Mouse (Mus musculus): ENCODE results near the gene Pnma3.
A peak's percentile ranks its signal among the peaks of the same experiment; 100 is the strongest.
"Not testable (repeated sequence)": the region's sequence is repeated elsewhere in the genome, so short reads cannot be mapped to it uniquely, and the experiment has no call there.

Gene Pnma3

DNA sequence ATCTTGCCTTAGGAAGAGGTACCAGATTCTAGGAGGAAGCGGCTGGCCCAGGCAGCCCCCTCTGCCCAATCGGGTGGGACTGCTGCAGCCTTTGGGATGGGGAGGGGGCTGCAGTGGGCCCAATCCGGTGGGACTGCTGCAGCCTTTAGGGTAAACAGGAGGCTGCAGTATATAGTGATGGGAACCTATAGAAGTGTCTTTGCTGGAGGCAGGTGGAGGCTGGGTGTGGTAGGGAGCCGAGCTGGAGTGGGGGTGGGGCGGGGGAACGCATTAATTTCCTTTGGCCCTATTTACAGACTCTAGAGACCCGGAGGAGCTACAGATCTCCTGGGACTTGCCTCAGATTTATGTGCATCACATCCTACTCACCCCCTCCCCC is at the start of gene Pnma3:
Gene Pnma3, plus strand, starts transcription at position 373 of the 379 bp plus-strand sequence.
- DNase-seq (ENCODE audit: low spot score): no peak

DNA sequence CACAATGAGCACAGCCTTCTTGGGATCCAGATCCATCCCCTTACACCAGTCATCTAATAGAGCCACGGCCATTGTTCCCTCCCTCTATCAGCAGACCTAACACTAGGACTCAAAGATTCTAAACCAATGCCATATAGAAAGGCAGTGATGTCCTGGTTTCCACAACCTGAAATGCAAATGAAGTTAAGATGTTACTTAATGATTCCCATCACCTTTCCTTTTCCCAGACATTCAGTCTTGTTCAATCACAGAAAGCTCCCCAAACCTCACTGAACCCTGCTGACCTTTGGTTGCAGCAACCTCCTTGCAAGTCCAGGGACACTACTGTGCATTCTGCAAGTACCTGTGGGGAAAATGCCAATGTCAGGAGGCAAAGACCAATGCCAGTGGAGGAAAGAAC is 27.6 kb upstream of the Pnma3 start, which contains the start of gene Pnma5:
Gene Pnma5, minus strand, starts transcription at position 101 of the 400 bp plus-strand sequence.
- no peak for DNase-seq (ENCODE audit: low spot score)

DNA sequence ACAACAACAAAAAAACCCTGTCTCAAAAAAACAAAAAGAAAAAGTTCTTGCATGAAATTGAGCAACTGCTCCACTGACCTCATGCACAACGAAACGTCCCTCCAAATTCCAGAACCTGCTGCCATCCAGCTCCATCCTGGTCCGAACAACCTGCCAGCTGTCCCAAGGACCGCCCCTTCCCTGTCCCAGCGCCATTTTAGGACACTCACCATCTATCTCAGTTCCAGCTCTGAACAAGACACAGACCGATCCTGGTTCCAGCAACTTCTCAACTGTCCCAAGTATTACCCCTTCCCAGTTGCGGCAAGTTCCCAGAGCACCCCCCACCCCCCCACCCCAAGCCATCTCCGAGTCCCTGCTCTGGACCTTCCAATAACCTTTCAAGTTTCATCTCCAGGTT is 25.8 kb upstream of the Pnma3 start:
- DNase-seq (ENCODE audit: low spot score): no peak

DNA sequence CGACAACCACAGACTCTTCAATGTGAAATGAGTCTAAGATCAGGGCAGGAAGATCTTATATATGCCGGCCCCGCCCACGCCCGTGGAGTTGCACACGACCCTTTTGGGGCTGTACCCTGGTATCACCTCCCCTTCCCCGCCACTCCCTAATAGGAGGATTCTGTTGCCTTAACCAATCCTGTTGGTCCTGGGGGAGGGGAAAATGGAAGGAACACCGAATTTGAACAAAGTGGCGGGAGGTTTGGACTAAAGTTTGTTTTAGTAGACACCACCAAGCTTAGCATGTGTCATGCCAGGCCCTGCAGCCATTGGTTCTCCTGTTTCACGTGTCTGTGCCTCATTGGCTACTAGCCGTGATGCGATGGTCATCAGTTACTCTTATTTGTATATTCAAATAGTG is 24.9 kb upstream of the Pnma3 start:
- DNase-seq (ENCODE audit: low spot score): no peak

DNA sequence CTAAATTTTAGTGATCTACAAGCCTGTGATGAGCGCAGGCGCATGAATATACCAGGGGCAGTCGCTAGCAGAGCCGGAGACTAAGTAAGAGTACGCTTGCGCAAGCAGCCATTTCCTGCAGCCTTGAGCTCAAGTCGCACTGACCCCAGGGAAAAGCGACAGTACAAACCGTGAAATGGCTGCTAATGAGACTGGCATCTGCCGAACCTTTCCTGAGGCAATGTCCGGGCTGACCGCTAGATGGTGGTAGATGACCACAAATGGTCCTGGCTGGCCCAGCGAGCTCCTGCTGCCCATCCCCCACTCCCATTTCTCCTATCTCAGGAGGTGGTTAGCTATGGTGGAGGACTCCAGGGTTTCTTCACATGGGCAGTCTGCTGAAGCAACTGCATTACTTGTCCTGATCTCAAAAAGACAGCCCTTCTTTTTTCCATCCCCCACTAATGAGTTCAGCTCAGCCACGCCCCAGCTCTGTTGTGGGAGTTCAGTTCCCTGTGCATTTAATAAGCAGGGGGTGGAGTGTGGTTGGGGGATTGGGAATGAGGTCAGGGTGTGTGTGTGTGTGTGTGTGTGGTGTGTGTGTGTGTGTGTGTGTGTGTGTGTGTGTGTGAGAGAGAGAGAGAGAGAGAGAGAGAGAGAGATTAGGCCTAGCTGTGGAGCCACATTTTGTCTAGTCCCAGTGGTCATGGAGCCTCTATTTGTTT is 10.6 kb upstream of the Pnma3 start:
- peak; percentile 87 for DNase-seq (ENCODE audit: low spot score)

DNA sequence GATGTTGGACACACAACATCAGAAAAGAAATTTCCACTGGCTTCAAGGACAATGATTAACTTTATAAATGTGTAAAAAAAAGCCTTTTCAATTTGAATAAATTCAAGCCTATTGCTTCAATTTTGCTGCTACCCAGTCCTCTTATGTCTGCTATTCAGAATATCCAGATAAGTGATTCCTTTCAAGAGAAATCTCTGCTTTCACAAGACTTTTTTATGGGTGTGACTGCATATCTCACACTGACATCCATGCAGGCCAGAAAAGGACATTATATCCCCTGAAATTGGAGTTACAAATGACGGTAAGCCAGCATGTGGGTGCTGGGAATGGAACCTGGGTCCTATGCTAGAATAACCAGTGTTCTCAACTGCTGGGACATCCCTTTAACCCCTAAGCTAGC is 3.1 kb upstream of the Pnma3 start:
- no peak for DNase-seq (ENCODE audit: low spot score)

DNA sequence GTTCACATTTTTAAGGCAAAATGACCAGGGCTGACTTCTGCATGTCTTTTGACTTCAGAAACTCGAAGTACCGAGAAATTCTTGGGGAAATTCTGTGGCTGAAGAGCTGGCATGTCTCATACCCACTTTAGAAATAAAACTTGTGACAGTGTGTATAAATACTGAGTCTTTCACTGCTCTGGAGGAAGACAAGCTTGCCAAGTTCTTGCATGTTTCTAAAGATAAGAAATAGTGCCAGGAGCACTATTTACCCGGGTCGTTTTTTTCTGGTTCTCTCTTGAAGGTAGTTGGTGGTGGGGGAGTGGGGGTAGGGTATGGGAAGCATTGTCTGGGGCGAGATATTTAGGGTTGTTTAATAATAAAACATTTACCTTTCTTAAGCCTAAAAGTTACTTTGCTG is 2.3 kb upstream of the Pnma3 start:
- no peak for DNase-seq (ENCODE audit: low spot score)

DNA sequence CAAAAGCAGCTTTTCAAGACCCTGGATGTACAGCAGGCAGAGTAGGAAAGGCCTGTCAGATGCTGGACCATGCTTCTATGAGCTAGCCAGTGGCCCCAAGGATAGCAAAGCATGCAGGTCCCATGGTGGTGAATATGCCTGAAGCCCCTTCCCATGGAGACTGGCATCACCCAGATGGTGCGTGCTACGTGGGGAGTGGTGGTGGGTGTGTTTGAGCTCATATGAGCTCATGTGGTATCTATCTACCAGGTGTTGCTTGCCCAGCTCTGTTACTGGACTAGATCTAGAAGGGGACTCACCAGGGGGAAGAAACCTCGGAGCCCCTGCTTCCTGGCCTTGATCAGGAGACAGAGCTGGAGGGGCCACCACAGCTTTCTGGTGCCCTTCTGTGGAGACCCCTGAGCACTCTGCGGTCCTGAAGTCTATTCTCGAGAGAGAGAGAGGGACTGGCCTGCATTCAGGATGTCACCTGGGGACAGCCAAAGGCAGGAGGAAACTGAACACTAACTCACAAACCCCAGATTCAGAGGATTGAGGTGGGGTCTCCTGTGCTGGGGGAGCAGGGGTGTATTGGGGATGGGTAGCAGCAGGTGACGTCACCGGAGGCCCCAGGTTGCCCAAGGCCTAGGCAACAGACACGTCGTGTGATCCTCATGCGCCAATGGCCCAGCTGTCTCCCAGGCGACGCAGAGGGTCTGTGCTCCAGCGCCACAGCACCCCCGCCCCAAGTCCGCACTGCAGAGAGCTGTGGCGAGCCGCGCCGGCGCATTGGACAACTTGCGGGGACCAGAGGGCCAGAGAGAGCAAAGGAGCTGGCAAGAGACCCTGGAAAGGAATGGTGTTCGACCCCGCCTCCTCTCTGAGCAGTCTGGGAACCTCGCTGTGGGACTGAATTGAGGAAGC is 824 bp upstream of the Pnma3 start:
- DNase-seq (ENCODE audit: low spot score): no peak

DNA sequence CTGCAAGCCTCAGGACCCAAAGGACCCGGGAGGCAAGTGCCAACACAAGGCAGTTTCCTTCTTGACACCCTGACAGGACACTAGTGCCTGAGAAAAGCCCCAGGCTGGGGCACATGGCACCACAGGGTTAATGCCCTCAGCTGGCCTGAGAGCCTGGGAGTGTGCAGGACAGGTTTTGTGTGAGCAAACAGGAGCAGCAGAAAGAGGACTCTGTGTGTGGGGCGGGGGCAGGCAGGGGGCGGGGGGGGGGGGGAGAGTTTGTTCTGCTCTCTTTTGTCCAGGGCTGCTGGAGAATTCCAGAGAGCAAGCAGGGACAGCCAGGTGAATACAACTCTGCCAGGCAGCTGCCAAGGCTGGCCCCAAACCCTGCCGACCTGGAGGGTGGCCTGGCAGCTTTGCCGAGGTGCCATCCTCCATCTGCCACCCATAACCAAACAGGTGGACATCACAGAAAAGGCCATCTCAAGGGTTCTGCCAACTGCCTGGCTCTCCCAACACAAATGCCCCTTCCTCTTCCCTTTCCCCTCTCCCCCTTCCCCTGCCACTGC is 2.3 kb downstream of the Pnma3 start:
- DNase-seq (ENCODE audit: low spot score): not testable (repeated sequence)

DNA sequence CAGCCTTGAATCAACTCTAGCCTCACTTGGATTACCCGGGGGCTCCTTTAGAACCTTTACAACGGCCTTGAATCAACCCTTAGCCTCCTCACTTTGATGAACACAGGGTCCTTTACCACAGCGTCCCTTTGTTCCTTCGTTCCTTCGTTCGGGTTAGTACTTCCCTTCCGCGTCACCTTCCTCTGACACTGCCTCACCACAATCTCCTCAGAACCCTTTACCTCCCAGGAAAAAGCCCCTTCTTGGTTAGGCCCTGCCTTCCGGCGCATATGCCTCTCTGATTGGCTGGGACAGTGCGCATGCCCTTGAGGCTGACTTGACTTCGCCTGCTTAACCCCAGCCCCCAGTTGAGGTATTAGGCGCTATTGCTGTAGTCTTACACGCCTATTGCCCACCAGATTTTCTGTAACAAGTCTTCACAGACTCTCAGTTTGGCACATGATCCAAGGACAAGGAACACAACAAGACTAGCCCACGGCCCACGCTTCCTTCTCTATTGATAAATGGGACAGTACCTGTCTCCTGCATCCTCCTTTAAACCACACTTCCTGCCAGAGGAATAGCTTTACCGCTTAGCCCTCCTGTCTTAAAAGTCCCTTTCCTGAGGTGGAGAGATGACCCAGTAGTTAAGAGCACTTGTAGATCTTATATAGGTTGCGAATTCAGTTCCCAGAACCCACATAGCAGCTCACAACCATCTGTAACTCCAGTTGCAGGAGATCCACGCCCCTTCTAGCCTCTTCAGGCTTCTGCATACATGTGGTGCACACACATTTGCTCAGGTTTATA is 17.9 kb downstream of the Pnma3 start, which contains the start of gene Xlr4a:
Gene Xlr4a, minus strand, starts transcription at position 212 of the 789 bp plus-strand sequence.
- not testable (repeated sequence) for DNase-seq (ENCODE audit: low spot score)

DNA sequence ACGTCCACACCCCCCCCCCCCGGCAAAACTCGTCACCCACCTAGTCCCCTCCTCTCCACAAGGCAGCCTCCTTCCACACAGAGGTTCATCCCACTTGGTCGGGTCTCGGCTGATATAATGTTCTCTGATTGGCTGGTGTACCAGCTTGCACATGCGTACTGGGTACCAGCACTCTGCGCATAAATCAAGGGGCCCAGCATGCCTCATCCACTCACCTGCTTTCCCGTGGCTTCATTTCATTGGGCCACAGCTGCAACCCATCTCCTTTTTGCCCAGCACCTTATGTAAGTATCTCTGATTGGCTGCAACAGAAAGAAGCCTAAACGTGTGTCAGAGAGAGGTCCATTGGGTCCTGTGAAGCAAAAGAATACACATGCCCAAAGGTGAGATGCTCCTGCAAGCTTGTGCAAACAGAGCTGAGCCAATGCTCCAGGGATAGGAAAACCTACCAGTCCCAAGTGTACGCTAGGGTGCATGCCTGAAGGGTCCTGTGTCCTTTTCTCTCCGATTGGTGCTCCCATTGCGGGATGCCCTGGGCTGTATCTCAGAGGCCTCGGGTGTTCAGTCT is 32.4 kb downstream of the Pnma3 start, which contains the start of gene Xlr3a:
Gene Xlr3a, minus strand, starts transcription at position 155 of the 568 bp plus-strand sequence.
- not testable (repeated sequence) for DNase-seq (ENCODE audit: low spot score)

DNA sequence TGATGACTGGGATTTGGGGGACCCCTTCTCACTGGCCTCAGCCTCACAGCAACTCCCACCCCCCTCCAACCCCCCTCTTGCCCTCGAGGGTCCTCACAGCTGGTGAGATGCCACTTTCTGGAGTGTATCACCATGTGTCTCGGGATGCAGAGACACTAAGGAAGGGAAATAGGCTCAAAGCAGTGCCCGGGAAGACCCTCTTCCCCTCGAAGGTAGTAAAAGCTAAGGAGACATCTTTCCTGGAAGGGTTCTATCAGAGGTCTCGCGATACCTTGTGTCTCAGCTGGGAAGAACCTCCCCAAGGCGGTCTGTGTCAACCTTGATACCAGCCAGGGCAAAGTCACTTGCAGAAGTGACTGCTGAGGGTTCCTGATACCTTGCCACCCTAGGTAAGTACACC is 52.2 kb downstream of the Pnma3 start, which contains the start of gene Gm14685:
Gene Gm14685, plus strand, starts transcription at position 301 of the 400 bp plus-strand sequence.
- DNase-seq (ENCODE audit: low spot score): not testable (repeated sequence)
